Mouse (Mus musculus) adrenal gland (tissue): ENCODE results near the gene Sult1e1.

Experiments used
- microRNA-seq, 2 experiments: library from miRNA; unstranded; fragments of <30 nt; microRNA quantifications; one replicate each; pipeline ENCODE4; 2019

The Sult1e1 gene

Small RNA genes lying within 50 kb of the gene (microRNA-seq; reads per million reads assigned to microRNA genes)
- 0 reads per million in 2 experiments for gene Mir3969
